In genomic region chr2:20519447-20520098, GRCm38 (mm10) we compare ENCODE assay signal across 8 mouse cellular contexts.
A peak's percentile ranks its signal among the peaks of the same experiment; 100 is the strongest.
DNase-seq lines count a peak whose midpoint lies in the region; ATAC-seq and TF ChIP-seq lines count a peak whose summit lies in the region.

No protein-coding gene starts in this region.

- no peak for TF ChIP-seq CTCF in E14TG2a.4 (conservative IDR thresholded peaks at IDR 0.05; ENCODE audit: low read length)

- peak overlapping the region; percentile 82 for H3K4me3 ChIP-seq in E14TG2a.4 (replicated peaks; ENCODE audit: low read length)
- H3K4me3 ChIP-seq in forebrain, embryonic 14.5 days (ENCODE audit: low read depth, low read length): peak overlapping the region; percentile 44
- H3K4me3 ChIP-seq in limb, embryonic 13.5 days: peak overlapping the region; percentile 57
- peak overlapping the region; percentile 38 for H3K4me3 ChIP-seq in midbrain, embryonic 16.5 days (ENCODE audit: low read depth, low read length)

- peak overlapping the region; percentile 74 for H3K27ac ChIP-seq in forebrain, embryonic 14.5 days (ENCODE audit: low read depth, low read length)
- H3K27ac ChIP-seq in limb, embryonic 13.5 days: peak overlapping the region; percentile 76
- H3K27ac ChIP-seq in midbrain, embryonic 16.5 days (ENCODE audit: low read length): no peak overlapping the region

- WGBS in forebrain, embryonic 14.5 days: under 1% methylated on average over 39 of the region's 39 CpGs
- under 1% methylated on average over 39 of the region's 39 CpGs for WGBS in limb, embryonic 13.5 days
- under 1% methylated on average over 39 of the region's 39 CpGs for WGBS in midbrain, embryonic 16.5 days

- peak; percentile 70 for ATAC-seq in forebrain, embryonic 14.5 days
- peak; percentile 81 for ATAC-seq in limb, embryonic 13.5 days (ENCODE audit: low FRiP score, low read depth)
- ATAC-seq in midbrain, embryonic 16.5 days: peak; percentile 77
- ATAC-seq in inflammation-experienced regulatory T-cells, adult 6 months: no peak

- H3K36me3 ChIP-seq in E14TG2a.4 (ENCODE audit: insufficient read depth, low read length): peaks cover 20% of the 10 kb centered on the region
- H3K36me3 ChIP-seq in forebrain, embryonic 14.5 days (ENCODE audit: control insufficient read depth, insufficient read depth, low read length): no peaks in the 10 kb centered on the region
- H3K36me3 ChIP-seq in limb, embryonic 13.5 days: no peaks in the 10 kb centered on the region
- H3K36me3 ChIP-seq in midbrain, embryonic 16.5 days (ENCODE audit: control insufficient read depth, insufficient read depth, low read length): no peaks in the 10 kb centered on the region

- H3K4me2 ChIP-seq in forebrain, embryonic 14.5 days (ENCODE audit: low read length): peak overlapping the region; percentile 88
- H3K4me2 ChIP-seq in limb, embryonic 13.5 days (replicated peaks): peak overlapping the region; percentile 83
- H3K4me2 ChIP-seq in midbrain, embryonic 16.5 days (ENCODE audit: low read length): peak overlapping the region; percentile 73

- H3K4me1 ChIP-seq in E14TG2a.4 (replicated peaks; ENCODE audit: low read depth, low read length): peaks cover 65% of the 10 kb centered on the region
- peaks cover 10% of the 10 kb centered on the region; the same call in 1 of the 2 replicates for H3K4me1 ChIP-seq in forebrain, embryonic 14.5 days (ENCODE audit: control insufficient read depth, insufficient read depth, low read length)
- H3K4me1 ChIP-seq in limb, embryonic 13.5 days: peaks cover 20% of the 10 kb centered on the region
- peaks cover 15% of the 10 kb centered on the region for H3K4me1 ChIP-seq in midbrain, embryonic 16.5 days (ENCODE audit: control insufficient read depth, insufficient read depth, low read length)

- DNase-seq in adrenal gland, adult (ENCODE audit: inconsistent age in 2 of 2, low spot score in 1 of 2): peak; percentile 56 to 85
- DNase-seq in forebrain, embryonic 14.5 days (ENCODE audit: low spot score): peak; percentile 66
- peak; percentile 73 for DNase-seq in heart, postnatal 4 days
- DNase-seq in urinary bladder, postnatal 36 days (ENCODE audit: low spot score in 2 of 2): peak; percentile 55 to 69

- no peaks in the 10 kb centered on the region for H3K27me3 ChIP-seq in E14TG2a.4 (ENCODE audit: insufficient read depth, low read length)
- no peaks in the 10 kb centered on the region for H3K27me3 ChIP-seq in forebrain, embryonic 14.5 days (replicated peaks; ENCODE audit: control insufficient read depth, insufficient read depth, low read length)
- H3K27me3 ChIP-seq in limb, embryonic 13.5 days: no peaks in the 10 kb centered on the region
- peaks cover 14% of the 10 kb centered on the region; the same call in 1 of the 2 replicates for H3K27me3 ChIP-seq in midbrain, embryonic 16.5 days (ENCODE audit: control insufficient read depth, insufficient read depth, low read depth, low read length)

- peak overlapping the region; percentile 70 for H3K9ac ChIP-seq in forebrain, embryonic 14.5 days (ENCODE audit: low read length)
- H3K9ac ChIP-seq in limb, embryonic 13.5 days: peak overlapping the region; percentile 73
- H3K9ac ChIP-seq in midbrain, embryonic 16.5 days (ENCODE audit: low read depth, low read length): peak overlapping the region; percentile 57; the same call in 1 of the 2 replicates

- H3K9me3 ChIP-seq in E14TG2a.4 (ENCODE audit: low read length): peaks cover 8% of the 10 kb centered on the region
- H3K9me3 ChIP-seq in forebrain, embryonic 14.5 days (replicated peaks; ENCODE audit: control insufficient read depth, low read length): no peaks in the 10 kb centered on the region
- H3K9me3 ChIP-seq in limb, embryonic 13.5 days: no peaks in the 10 kb centered on the region
- no peaks in the 10 kb centered on the region for H3K9me3 ChIP-seq in midbrain, embryonic 16.5 days (replicated peaks; ENCODE audit: control insufficient read depth, low read length, poor library complexity, severe bottlenecking)
